Mouse (Mus musculus): ENCODE measurements around the gene Neurl1b. TPM values are rescaled to one million over a fixed set of nuclear protein-coding genes. Genes with fewer than 3 reads are reported as not detected.

The Neurl1b gene
- polyA plus RNA-seq, 3 experiments from 2014 or later: 1.2 TPM; not detected in 2

DNA sequence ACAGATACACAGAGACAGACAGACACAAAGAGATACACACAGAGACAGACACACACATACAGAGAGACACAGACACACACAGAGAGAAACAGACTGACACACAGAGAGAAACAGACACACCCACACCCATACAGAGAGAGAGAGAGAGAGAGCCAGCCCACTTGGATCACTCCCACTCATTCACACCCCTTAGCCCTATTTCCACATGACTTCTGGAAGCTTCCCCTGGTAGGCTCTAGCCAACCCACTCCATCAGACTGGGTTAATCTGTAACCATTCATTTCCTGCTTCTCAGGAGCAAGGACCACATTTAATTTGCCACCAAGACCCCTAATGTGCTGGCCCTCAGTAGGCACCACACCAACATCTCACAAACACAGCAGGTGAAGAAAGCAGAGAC is 42.9 kb downstream of the Neurl1b start:
- ATAC-seq: no peak

DNA sequence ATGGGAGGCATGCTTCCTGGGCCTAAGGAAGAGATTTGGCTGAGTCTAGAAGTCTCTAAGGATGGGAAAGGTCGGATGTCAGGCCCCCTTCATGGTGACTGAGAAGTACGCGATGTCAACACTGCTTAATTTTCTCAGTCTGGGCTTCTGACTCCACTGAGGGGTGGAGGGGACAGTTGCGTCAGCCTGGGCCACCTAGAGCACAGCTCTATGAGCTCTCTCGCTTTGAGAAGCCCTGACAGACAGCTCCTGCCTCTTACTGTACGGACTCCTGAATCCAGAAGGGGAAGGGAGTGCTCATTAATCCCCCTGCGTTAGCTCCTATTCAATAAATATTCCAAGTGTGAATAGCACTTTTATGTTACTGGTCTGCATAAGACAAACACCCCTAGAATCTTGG is 43.4 kb downstream of the Neurl1b start:
- ATAC-seq: no peak

DNA sequence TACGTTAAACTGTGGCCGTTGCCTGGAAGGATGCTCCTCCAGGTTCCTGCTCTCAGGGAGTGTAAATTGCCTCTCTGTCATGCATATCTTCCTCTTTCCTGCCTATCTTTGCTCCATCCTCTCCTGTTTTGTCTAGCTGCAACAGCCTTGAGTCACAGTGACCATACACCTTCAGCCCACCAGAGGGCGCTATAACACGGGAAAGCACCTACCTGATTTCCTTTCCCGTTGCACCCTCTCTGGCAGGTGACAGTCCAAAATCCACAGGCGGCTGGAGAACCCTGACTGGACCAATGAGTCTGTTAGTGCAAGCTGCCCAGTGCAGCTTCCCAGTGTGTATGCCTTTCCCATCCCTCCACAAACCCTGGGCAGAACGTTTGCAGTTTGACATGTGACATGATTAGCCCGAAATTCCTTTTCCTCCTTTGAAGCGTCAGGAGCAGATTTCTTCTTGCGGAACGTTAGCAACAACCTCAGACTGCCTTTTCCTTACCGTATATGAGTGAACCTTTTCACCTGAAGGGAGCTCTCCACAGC is 48.1 kb downstream of the Neurl1b start:
- peak; percentile 54 for ATAC-seq

DNA sequence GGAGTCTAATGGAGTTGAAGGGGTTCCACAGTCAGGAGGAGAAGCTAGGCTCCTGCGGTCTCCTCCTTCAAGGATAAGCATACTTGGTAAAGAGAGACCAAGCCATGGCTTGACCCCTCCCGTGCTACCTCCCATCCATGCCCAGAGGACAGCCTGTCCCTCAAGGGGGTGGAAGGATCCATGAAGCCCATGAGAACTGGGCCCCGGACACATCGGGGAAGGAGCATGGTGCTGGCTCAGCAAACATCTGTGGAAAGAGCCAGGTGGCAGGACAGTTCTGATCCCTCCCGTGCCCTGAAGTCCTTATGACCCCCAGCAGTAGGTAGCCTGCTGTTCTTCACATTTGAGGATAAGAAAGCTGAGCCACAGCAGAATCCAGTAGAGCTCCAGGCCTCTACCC is 48.8 kb downstream of the Neurl1b start:
- ATAC-seq: no peak

DNA sequence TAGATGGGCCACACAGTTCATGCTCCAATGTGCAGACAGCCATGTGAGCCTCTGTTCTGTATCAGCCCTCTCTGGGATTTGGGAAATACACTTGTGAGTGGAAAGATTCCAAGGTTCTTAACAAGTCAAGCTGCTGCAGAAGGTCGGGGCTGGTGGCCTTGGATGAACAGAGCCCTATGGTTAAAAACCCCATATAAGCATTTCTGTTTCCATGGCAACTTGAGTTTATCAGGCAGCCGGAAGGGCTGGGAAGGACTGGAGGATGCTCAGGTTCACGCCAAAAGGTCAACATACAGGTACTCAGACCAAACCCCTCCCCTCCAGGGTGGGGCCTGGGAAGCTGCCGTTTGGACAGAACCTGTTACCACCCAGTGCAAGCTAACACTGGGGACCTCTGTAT is 49.4 kb downstream of the Neurl1b start:
- no peak for ATAC-seq

DNA sequence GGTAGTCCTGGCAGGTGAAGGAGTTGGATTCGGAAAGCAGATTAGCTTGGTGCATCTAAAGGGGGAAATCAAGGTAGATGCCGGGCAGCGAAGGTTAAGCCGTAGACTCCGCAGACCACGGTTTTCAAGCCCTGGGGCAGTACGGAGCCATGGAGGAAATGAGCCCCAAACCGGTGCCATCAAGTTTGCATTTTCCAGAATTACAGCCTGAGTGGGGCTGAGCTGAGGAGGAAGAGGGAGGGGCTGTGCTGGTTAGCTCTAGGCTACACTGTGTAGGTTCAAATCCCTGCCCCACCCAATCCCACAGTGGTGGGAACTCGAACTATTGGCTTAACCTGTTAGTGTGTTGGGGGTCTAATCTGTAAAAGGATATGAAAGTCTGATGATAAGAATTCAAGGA is 49.9 kb downstream of the Neurl1b start:
- ATAC-seq: no peak

DNA sequence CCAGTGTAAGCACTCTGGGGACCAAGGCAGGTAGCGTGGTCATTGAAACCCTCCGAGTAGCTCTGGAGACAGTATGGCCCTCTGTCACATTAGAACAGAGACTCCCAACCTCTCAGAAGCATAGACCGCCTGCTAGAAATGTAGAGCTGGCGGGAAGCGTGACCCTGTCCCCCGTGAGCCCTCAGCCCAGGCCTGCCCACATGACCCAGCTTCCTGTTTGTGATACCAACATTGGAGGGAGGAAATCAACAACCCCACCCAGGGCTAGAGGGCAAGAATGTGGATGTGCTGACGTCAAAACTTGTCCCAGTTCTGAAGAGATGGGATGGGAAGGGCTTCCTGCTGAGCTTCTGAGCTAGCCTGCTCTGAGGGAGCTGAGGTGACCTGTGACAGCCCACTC is 50.3 kb downstream of the Neurl1b start:
- ATAC-seq: no peak

DNA sequence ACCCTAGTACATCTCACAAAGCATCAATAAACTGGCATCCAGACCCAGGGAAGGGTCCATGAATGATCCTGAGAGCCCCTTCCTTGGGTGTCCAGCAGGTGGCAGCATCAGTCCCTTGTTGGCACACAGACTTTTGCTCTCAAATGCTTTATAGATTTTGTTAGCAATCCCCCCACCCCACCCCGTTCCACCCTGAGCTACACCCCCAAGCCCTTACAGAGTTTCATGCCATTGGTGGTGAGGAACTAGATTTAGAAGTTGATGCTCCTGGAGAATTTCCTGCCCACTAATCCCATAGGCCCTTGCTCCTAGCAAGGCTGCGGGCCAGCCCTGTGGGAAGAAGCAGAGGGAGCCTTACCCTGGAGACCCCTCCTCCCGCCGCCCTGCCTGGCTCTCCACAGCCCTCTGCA is 52.1 kb downstream of the Neurl1b start:
- no peak for ATAC-seq

DNA sequence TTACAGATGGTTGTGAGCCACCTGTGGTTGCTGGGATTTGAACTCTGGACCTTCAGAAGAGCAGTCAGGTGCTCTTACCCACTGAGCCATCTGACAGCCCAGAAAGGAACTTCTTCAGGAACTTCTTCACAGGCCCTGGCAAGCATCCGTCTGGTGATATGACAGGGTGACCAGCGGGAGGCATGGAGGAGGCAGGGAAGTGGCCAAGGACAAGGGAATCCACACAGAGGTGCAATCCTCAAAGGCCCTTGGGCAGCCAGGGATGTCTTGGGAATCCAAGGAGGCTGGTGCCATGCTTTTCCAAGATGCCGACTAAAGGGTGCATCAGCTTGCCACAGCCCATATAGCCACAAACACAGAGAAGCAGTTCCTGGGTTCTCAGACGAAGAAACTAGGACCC is 53.0 kb downstream of the Neurl1b start:
- ATAC-seq: no peak

DNA sequence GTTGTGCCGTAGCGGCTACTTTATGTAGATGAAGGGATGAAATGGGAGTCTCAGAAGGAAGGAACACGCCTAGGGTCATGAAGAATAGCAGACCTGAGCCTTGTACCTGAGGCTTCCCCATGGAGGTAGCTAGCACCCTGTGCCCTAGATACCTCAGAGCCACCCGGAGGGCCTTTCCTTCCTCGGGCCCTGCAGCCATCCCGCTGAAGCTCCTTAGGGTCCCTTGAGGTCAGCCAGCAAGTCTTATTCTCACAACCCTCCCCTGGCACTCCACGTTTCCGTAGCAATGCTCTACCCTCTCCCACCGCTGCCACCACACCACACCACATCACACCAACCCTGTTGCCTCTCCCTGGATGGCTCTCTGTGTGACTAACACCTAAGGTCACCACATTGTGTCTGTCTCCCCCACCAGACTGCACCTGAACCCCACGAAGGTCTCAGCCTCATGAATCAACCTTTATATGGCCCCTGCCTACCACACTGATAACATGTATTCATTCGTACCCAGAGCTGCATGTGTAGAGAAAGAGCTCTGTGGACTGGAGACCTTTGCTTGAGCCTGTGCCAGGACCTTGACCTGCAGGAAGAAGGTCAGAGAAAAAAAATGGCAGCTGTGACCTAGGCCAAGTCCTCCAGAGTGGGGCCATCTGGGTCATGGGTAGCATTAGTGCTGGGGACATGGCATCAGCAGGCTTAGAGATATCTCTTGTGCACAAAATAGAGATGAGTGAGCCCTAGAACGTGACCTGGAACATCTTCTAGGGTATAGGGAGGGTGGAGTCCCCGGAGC is 53.7 kb downstream of the Neurl1b start:
- ATAC-seq: no peak

DNA sequence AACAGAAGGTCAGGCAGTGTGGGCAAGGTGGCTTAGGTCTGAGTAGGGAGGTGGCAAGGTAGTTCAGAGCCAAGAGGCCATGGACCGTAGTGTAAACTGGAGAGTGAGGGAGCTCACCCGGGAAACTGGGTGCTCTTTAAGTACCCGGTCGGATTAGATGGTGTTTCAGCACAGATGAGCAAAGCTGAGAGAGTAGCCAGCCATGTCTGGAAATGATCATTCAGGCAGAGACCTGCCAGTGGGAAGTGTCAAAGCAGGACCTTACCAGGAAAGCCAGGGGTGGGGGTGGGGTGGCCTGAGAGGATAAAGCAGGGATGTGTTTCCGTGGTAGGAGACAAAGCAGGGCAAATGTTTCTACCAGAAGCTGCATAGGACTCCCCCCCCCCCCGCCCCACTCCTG is 62.2 kb downstream of the Neurl1b start:
- no peak for ATAC-seq

DNA sequence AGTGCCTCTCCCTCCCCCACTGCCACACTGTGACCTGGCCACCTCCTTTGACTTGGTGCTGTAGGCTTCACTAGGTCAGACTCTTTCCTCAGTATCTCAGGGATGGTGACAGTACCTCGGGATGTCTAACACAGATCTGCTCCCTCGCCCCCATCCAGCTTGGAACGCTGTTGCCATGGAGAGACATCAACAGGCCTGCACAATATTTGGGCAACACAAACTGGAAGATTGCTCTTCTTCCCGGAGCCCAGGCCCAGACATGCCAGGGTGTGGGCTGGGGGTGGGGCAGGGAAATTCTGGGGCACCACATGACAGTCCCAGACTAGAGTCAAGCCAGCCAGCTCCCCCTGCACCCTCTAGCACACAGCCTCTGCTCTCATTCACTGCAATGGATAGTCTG is 64.0 kb downstream of the Neurl1b start:
- ATAC-seq: no peak

DNA sequence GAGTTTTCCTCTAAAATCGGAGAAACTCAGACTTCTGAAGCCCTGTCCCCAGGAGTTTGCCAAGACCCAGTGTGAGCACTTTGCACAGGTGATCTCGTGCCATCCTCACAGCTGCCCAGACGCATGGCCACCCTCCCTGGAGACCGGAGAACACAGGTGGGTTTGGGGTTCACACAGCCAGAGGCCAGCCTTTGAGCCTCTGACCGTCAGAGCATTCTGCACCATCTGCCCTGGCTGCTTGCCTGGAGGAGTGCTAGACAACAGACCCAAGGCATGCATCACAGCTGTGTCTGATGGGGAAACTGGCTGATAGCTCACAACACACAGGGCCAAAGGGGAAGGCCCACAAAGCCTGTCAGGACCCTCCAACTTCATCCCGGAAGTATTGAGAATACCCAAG is 65.0 kb downstream of the Neurl1b start:
- ATAC-seq: no peak

DNA sequence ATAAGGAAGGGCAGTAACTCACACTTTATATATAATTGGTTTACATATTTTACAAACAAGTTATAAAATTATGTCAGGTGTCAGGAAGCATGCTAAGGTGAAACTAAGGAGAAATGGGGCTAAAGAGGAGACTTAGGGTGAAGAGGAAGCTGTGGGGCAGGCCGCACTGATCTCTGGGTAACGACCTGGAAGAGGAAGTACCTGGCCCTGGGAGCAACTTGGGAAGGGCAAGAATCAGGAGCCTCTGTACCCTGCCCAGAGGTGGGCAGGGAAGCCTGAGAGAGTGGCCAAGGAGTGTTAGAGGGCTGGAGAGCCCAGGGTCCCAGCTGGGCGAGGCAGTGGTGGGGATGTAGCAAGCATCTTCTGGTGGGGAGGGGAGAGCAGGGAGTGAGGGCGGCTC is 66.3 kb downstream of the Neurl1b start:
- ATAC-seq: no peak

DNA sequence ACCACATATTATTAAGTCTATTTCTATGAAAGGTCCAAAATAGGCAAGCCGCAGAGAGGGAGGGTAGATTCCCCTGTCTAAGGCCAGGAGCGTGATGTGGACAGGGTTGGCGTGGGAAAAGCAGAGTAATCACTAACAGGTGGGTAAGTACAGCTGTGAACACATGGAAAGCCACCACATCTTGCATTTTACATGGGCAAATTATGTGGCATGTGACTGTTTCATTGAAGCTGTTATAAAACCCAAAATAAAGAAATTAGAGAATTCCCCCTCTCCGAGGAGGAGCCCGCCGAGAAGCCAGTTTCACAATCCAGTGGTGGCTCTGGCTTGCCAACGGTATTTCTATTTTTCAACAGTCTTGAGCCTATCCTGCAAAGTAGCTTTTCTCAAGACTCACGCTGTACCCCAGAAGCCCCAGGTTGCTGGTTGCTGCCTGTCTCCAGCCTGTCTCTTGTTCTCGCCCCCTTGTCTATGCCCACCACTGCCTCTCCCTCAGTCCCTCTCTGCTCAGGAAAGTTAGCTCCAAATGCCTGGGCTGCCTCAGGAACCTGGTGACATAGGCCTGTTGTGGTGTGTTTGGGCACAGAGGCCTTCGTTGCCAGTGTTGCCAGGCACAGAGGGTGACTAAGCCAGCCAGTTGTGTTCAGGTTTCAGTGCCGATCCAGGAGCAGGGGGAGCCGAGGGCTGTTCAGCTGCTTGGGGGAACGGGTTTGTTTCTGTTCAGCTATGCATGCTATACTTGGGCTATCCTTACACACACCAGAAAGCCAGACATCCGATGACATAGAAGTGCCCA is 70.2 kb downstream of the Neurl1b start:
- no peak for ATAC-seq

DNA sequence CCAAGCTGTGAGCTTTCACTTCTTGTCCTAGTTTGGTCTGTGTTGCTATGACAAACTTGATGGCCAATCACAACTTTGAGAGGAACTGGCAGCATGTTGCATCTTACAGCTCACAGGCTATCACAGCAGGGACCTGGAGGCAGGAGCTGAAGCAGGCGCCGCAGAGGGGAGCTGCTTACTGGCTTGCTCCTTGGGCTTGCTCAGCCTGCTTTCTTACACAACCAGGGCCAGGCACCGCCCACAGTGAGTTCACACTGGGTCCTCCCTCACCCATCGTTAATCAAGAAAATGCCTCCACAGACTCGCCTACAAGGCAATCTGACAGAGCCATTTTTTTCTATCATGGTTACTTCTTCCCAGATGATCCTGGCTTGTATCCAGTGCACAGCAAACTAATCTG is 72.6 kb downstream of the Neurl1b start:
- no peak for ATAC-seq

DNA sequence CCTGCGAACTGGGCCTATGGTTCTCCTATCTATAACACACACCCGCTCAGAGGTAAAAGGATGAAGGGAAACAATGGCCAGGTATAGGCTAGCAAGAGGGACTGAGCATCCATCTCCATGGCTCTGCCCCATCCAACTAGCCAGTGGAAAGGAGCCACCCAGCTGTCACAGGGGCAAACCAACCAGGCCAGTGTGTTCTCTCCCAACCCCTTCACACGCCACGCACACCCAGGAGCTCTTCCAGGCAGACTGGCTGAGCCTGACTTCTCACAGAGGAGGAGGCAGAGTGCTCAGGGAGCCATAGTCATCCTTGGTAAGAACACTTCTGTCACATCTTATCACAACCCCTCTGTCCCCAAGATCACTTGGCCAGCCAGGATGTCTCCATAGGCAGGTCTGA is 73.3 kb downstream of the Neurl1b start:
- no peak for ATAC-seq

DNA sequence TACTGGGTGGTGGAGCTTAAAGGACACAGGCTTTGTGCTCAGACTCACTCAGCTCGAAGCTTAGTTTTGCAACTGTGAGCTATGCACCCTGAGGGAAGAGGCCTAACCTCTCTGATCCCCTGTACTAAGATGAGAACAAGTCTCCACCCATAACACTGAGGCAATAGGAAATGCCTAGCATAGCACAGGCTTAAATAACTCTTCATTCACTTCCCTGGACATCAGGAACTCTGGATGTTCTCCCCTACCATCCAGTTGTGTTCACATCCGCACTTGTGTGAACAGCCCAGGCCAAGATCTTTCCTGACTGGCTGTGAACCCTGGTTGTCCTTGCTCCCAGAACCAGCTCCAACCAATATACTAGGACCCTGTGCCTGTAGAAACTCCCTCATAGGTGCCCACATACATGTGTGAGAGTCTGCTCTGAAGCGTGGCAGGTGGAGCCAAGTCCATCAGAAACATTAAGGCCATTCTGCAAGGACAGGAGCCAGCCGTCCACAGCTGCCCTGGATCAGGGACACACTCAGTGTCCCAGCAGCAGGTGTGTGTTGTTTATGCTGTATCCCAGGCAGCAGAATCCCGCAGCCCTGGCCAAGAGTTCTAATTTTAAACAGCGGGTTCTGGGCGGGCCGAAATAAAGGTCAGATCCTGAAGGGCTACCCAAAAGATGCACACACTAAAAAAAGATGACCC is 74.2 kb downstream of the Neurl1b start:
- no peak for ATAC-seq

DNA sequence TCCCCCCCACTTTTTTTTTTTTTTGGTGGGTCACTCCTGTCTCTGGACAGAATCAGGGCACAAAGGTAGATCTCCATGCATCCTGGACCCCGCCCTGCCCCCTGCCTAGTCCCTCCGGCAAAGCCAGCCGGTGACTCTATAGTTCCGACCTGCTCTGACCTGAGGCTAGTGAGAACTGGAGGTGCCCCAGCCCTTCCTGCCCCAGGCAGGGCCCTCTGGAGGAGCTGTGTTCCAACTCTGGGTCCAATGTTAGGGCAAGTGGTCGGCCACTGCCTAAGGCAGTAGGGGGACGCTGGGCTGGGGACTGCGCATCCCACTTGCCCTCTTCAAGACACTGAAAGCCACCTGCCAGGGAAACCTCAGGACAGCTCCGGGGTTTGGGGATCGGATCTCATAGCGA is 75.4 kb downstream of the Neurl1b start:
- no peak for ATAC-seq

DNA sequence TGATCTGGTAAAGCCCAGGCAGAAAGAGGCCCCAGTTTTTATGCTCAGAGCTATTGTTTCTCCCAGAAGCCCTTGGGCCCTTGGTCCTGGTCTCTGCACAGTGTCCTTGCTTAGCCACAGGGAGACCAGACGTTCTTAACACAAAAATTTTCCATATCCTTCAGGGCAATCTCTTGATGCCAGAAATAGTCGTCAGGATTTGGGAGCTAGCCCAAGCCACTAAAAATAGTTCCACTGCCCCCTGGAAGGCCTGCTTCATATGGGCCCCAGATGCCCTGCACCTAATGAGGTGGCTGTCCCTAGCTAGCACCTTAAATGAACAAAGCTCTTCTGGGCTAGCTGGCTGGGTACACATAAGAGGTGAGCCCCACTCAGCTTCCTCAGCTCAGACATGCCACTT is 76.3 kb downstream of the Neurl1b start:
- no peak for ATAC-seq

DNA sequence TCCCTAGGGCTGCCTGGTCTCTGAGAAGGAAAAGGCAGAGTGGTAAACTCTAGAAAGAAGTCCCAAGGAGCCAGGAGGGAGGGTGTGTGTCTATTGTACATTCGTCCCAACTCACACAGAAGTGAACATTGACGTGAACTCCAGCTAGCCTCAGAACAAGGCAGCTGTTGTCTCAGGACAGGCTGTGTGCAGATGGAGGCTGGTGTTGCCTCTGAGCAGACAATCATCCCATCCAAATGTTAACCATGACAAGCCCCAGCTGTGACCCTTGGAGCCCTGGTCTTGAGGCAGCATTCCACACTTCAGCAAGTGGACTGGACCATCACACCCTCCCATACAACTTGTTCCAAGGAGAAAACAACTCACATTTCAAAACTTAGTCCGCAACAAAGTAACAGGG is 77.6 kb downstream of the Neurl1b start:
- no peak for ATAC-seq

DNA sequence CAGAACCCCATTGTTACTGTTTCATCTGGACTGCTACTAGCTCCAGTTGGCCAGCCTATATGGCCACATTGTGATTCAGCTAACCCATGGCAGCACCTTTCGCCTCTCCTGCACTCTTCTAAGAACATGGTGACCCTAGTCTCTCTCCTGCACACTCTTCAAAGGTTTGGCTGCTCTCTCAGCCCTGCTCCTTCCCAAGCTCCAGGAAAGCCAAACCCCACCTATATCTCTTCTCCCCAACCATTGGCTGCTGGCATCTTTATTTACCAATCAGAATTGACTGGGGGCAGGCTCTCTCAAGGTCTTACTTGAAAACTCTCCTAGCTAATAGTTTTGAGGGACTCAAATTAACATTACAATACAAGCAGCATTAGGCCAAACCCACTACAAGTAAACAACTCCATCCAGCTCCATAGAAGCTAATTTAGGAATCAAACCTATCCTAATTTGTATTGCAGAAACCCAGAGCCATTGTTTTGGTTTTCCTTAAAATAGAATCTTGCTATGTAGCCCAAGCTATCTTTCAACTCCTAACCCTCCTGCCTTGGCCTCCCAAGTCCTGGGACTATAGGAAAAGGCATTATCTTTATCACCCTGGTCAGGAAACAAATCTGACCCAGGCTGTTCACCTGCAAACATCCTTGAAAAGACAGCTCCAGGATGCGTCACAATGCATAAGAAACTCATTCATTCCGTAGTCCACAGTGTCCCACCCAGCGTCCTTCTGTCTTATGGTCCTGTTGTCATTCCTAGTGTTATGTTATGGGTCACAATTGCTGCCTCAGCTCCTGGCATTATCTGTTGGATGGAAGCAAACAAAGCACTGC is 80.2 kb downstream of the Neurl1b start:
- no peak for ATAC-seq
